Mouse (Mus musculus) right cerebral cortex, postnatal 25 days (tissue): ENCODE results near the gene Tinagl1.

Source experiments
- DNase-seq: peaks from one replicate; pipeline ENCODE4 v3.0.0; 2022

Gene Tinagl1

DNA sequence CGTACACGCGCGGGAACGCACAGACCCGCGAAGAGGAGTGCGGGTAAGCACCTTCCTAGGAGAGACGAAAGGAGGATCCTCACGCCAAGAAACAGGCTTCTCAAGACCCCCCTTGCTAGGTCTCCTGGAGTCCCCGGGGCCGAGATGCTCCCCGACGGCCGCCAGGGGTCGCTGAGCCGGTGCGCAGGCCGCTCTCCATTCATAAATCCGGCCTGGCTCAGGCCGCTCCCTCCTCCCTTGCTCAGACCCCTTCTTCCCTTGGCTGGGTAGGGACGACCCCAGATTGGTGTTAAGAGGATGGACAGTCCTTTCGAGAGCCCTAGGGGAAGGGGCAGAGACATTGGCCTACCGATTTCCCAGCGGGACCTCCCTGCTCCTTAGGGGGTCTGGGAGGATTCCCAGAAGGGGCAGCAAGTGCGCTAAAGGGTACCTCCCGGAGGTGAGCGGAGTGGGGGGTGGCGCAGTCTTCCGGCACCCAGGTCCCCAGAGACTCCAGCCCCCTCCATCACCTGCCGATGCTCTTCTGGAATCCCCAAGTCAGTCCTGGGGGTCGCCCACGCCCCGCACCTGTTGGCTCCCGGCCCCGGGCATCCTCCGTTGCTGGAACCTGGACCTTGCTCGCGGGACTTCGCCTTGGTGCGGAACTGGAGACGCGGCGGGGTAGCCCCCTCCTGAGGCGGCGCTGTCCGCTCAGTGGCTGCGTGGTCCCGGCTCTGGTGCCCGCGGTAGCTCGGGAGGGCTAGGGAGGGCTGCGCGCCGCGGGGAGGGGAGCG is 36.3 kb downstream of the Tinagl1 start:
- DNase-seq = peak; percentile 60

DNA sequence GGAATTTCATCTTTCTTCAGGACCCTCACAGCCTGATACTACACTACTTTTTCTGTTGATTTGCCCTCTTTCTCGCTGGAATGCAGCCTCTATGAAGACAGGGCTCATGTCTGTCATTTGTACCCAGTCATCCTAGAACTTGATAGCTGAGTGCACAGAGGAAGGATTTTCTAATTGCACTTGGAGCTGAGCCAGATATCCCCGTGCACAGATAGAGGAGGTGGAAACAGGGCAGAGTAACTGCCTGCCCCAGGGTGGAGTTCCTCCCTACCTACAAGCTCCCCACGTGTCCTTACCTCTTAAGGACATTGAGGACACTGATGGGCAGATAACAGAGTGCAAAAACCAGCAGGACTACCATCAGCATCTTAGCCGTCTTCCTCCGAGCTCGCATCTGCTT is 41.5 kb downstream of the Tinagl1 start:
- no peak for DNase-seq

DNA sequence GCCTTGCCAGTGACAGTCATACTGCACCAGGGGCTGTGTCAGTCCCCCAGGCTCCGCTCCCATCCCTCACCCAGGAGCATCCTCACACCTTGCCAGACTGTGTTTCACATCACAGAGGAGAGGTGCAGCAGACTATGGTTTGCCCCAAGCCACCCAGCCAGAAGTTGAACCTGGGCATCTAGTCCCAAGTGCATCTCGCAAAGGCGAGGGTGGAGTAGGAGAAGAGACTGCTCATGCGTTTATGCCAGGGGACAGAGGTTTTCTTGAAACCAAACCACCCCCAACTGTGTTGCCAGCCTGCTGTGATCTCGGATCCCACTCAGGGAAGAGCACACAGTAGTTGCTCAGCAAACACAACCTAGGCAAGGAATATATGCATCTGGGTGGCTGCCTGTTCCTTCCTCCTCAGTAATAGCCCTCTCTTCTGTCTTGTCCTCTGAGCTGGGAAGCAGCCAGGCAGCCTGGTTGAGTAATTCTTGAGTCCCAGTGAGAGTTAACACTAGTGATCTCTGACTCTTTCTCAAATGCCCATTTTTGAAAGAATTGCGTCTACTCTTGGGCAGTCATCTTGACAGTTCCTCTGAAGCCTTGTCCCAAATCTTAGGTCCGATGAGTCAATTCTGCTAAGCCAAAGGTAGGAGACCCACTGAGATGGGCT is 43.3 kb downstream of the Tinagl1 start:
- no peak for DNase-seq

- no peak for DNase-seq
Observed at GRCm38 (mm10) chr4:130130641-130131350, 44.1 kb downstream of the Tinagl1 start.

DNA sequence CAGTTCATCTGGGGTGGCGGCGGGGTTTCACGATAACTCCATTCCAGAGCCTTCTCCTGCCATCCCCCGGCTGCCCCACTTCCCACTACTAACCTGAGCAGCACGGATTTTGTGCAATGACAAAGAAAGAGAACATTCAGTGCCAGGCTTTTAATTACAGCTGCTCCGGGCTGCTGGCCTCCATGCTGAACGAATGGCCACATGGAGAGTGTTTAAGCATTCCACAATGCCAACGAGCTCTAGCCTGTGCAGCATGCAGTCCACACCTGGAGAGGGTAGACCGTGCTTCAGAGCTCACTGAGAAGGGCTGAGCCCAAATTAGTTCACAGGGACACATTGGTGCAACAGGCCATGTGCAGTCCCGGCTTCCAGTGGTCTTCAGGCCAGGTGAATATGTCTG is 44.8 kb downstream of the Tinagl1 start:
- no peak for DNase-seq

DNA sequence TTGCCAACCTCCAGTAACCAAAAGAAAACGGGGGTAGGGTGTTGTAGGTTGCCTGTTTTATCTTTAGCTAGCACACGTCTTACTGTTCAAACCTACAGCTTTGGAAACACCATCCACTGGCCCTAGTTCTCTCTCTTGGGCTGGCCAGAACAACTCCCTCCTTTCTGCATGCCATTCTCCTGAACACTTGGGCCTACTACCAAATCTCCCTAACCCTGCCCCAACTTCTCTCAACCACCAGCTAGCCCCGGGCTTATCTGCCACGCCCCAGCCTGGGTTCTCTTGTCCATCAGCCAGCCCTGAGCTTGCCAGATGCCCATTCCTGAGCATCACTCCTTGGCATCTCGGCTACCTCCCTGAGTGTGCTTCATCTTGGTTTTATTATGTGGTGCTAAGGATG is 46.0 kb downstream of the Tinagl1 start:
- no peak for DNase-seq

- no peak for DNase-seq
Observed at GRCm38 (mm10) chr4:130125935-130126334, 49.0 kb downstream of the Tinagl1 start.

GRCm38 (mm10) chr4:130125164-130125563 is 49.8 kb downstream of the Tinagl1 start:
- no peak for DNase-seq

DNA sequence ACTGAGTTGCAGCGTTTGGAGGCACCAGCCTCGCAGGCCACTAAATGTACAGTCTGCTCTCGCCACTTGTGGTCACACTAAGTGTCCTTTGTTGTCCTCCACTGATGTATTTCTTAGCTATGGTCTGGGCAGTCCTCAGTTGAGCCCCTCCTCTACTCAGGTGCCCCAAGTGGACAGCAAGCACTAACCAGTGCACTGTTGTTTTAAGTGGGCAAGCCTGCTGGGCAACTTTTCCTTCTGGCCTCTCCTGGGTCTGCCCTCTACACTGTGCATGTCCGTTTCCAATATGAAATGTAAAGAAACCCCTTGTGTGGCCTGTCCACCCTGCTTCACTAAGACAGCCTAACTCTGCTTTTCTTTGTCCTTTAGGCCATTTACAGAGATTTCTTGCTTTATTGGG is 50.8 kb downstream of the Tinagl1 start:
- DNase-seq = no peak

GRCm38 (mm10) chr4:130123020-130123419 is 51.9 kb downstream of the Tinagl1 start:
- DNase-seq = no peak

GRCm38 (mm10) chr4:130121560-130121959 is 53.4 kb downstream of the Tinagl1 start:
- DNase-seq = no peak

- no peak for DNase-seq
Observed at GRCm38 (mm10) chr4:130120752-130121151, 54.2 kb downstream of the Tinagl1 start.
